Mouse (Mus musculus): ENCODE data around the gene Nkd1.

DNA sequence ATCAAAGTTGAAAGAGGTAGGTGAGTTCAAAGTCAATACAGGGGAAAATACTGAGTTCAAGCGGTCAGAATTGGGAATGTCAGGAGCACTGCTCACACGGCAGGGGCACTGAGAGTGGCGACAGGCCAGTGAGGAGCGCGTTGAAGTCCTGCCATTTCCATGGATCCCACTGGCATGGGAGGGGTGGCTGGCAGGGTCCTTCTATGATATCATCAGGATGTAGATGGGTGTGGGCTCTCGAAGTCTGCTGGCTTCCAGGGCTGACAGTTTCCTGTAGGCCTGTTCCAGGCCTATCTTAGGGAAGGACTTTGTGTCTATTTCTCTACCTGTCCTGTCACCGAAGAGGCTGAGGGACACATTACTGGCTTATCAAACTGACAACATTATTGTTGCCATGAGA is 3.7 kb downstream of the Nkd1 start:
- TF ChIP-seq CTCF (IDR thresholded peaks at IDR 0.05; ENCODE audit: low read depth): no peak
- TF ChIP-seq EP300 (optimal IDR thresholded peaks at IDR 0.05): no peak
